In genomic region chr12:108386476-108387232, GRCm38 (mm10) we compare ENCODE assay signal across 9 mouse cellular contexts. TPM values are rescaled to one million over a fixed set of nuclear protein-coding genes. Genes with fewer than 3 reads are reported as not detected.
DNase-seq lines count a peak whose midpoint lies in the region; ATAC-seq lines count a peak whose summit lies in the region.
"Had no signal": no experiment of that assay in that cellular context is flagged by ENCODE, and none has a peak within 500 bp of the region (broad histone marks: within the 10 kb centered on the region; RNA-seq: fewer than 3 reads in every experiment).

No protein-coding gene starts in this region.

- H3K27ac ChIP-seq in embryonic facial prominence, embryonic 11.5 days (replicated peaks; ENCODE audit: low read depth, low read length): no peak overlapping the region
- no peak overlapping the region for H3K27ac ChIP-seq in embryonic facial prominence, embryonic 10.5 days (replicated peaks)

- H3K4me1 ChIP-seq in embryonic facial prominence, embryonic 11.5 days (ENCODE audit: control insufficient read depth, insufficient read depth, low read length): no peaks in the 10 kb centered on the region
- peaks cover 31% of the 10 kb centered on the region for H3K4me1 ChIP-seq in embryonic facial prominence, embryonic 10.5 days

- WGBS in embryonic facial prominence, embryonic 11.5 days: 60% methylated on average over 13 of the region's 13 CpGs
- WGBS in embryonic facial prominence, embryonic 10.5 days: 69% methylated on average over 13 of the region's 13 CpGs

- H3K4me3 ChIP-seq in embryonic facial prominence, embryonic 11.5 days (ENCODE audit: low read depth, low read length): no peak overlapping the region
- H3K4me3 ChIP-seq in embryonic facial prominence, embryonic 10.5 days: no peak overlapping the region
- H3K4me3 ChIP-seq: myocyte had no signal

- H3K9me3 ChIP-seq in embryonic facial prominence, embryonic 11.5 days (replicated peaks; ENCODE audit: control insufficient read depth, low read length): no peaks in the 10 kb centered on the region
- H3K9me3 ChIP-seq in embryonic facial prominence, embryonic 10.5 days: no peaks in the 10 kb centered on the region

- no peaks in the 10 kb centered on the region for H3K27me3 ChIP-seq in embryonic facial prominence, embryonic 11.5 days (ENCODE audit: control insufficient read depth, insufficient read depth, low read length)
- H3K27me3 ChIP-seq in embryonic facial prominence, embryonic 10.5 days (replicated peaks; ENCODE audit: low read depth, poor library complexity, severe bottlenecking): 0 out of 2 replicates have a peak, but pooled peaks cover 3% of the 10 kb centered on the region

- H3K4me2 ChIP-seq in embryonic facial prominence, embryonic 11.5 days (ENCODE audit: low read depth, low read length): no peak overlapping the region

- no peak overlapping the region for H3K9ac ChIP-seq in embryonic facial prominence, embryonic 11.5 days (replicated peaks; ENCODE audit: low read length)

- H3K36me3 ChIP-seq in embryonic facial prominence, embryonic 11.5 days (replicated peaks; ENCODE audit: control insufficient read depth, insufficient read depth, low read depth, low read length): no peaks in the 10 kb centered on the region
- no peaks in the 10 kb centered on the region for H3K36me3 ChIP-seq in embryonic facial prominence, embryonic 10.5 days (replicated peaks)

- peak; percentile 49; the same call in 1 of the 2 replicates for ATAC-seq in embryonic facial prominence, embryonic 11.5 days (replicated peaks; ENCODE audit: insufficient number of reproducible peaks, low FRiP score, low TSS enrichment, low read depth)

- DNase-seq in embryonic facial prominence, embryonic 11.5 days (ENCODE audit: low spot score): peak; percentile 48
- DNase-seq in embryonic facial prominence, embryonic 10.5 days (ENCODE audit: low spot score): no peak
- peak; percentile 56 for DNase-seq in Muller cell, postnatal 12 days (ENCODE audit: inconsistent ontology term)
- peak; percentile 80 for DNase-seq in gastrocnemius, postnatal 25 days
- peak; percentile 40 for DNase-seq in kidney, postnatal 14 days
- no peak for DNase-seq in spleen, adult 18-20 months
- no peak for DNase-seq in thymus, adult 18-20 months
- no peak for DNase-seq in spleen, postnatal 10 days (ENCODE audit: low spot score in 2 of 2)

RNA-seq across cellular contexts. Expression of gene Eml1, which starts 15.9 kb away (rescaled TPM):
- 64.1 and 69.7 TPM in 2 replicates for polyA plus RNA-seq in embryonic facial prominence, embryonic 11.5 days (2014; fragmentation: Nextera tagmentation; extraction: Ambion mirVana)
- polyA plus RNA-seq in embryonic facial prominence, embryonic 10.5 days (2016; fragmentation: Nextera tagmentation; extraction: Ambion mirVana): 70.6 and 74.1 TPM in 2 replicates
- total RNA-seq in gastrocnemius, postnatal 25 days (2021): 100 to 1,000 TPM in 1 of 2 experiments, 10 to 100 TPM in 1; 84.7 to 109 TPM

RNA-seq across cellular contexts. Expression of gene Cyp46a1, which starts 52.5 kb away (rescaled TPM):
- polyA plus RNA-seq in embryonic facial prominence, embryonic 11.5 days (2014; fragmentation: Nextera tagmentation; extraction: Ambion mirVana): 2.9 and 3.1 TPM in 2 replicates
- 3.9 and 5.8 TPM in 2 replicates for polyA plus RNA-seq in embryonic facial prominence, embryonic 10.5 days (2016; fragmentation: Nextera tagmentation; extraction: Ambion mirVana)
- under 1 TPM; 0.13 TPM for total RNA-seq in gastrocnemius, postnatal 25 days (2021)

Comparison
In these comparisons a context has a peak if more than half of its experiments do, and no peak if none do; other contexts are left out.
1. DNase-seq: peak in embryonic facial prominence, embryonic 11.5 days (single experiment), Muller cell, postnatal 12 days (single experiment), gastrocnemius, postnatal 25 days (single experiment) and kidney, postnatal 14 days (single experiment); none in embryonic facial prominence, embryonic 10.5 days (single experiment), spleen, adult 18-20 months (0 of 2), thymus, adult 18-20 months (0 of 2) and spleen, postnatal 10 days (0 of 2).